Mouse (Mus musculus): ENCODE data around the gene Prickle1.

GRCm38 (mm10) chr15:93529831-93530702 is 65.6 kb downstream of the Prickle1 start:
- TF ChIP-seq POLR2A (IDR thresholded peaks at IDR 0.05; ENCODE audit: low read depth, low read length) (no peak), CTCF (IDR thresholded peaks at IDR 0.05; ENCODE audit: extremely low read depth, insufficient read length, insufficient replicate concordance, low read depth, low read length) (no peak)

Data from small intestine, adult 2 months (tissue).